Mouse (Mus musculus) heart, postnatal 4 days (tissue): ENCODE measurements around the gene 1700012A03Rik. TPM values are rescaled to one million over a fixed set of nuclear protein-coding genes. Genes with fewer than 3 reads are reported as not detected.

Experiments used
- DNase-seq: peaks from one replicate; pipeline ENCODE4 v3.0.0; 2021
- total RNA-seq, 2 experiments: library from RNA; stranded (reverse); gene quantifications; 2 replicates each; pipeline ENCODE4 v1.2.3; 2021

The 1700012A03Rik gene
- total RNA-seq, 2 experiments from 2014 or later = not detected

DNA sequence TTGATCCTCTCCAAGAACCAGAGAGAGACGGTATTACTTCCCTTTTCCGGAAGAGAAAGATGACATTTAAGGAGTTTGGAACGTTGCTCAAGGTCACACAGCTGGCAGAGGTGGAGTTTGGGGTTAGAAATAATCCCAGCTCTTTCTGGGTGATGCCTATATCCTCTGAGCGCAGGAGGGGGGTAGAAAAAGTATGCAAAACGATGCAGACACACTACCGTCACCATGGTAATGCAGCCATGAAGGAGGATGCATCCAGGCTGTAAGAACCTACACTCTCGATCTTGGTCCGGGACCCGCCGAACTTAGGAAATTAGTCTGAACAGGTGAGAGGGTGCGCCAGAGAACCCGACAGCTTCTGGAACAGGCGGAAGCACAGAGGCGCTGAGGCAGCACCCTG, 43.3 kb downstream of the 1700012A03Rik start:
- DNase-seq = no peak

DNA sequence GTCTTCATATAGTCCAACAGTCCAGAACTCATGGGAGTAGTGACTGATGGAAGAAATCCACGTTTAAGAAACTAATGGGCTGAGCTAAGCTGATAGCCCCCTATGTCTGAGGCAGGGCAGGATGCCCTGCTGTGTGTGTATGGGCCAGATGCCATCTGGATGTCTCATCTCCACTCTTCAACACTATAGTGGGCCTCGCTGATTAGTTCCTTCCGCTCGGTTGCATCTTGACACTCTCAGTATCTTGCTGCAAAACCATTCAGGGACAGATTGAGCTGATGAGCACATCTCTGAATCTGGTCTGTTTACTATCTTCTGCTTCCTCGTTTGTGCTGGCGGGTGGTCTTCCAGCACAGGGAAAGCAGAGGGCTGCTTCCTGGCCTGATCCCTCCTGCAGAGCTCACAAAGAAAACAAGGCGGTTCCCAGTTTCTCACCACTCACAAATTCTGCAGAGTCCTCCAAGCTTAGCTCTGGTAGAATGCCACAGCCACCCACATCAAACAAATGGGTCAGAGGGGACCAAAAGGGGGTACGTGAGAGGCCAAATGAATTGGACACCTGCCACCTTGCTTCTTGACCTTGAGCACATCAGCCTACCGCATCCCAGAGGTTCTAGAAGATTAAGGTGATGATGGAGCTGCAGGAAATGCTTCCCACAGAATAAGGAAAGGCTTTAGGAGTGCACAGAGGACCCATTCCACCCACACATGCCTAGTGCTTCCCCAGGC, 55.7 kb downstream of the 1700012A03Rik start:
- no peak for DNase-seq
